Mouse (Mus musculus) brain, embryonic 14.5 days (tissue): ENCODE data around the gene Aanat.

ENCODE experiments used
- CTCF ChIP-seq: fragments of 200-500 bp; IDR thresholded peaks from 2 replicates; pipeline ENCODE4 v1.5.1; 2012; ENCODE audit warnings: inconsistent platforms, mild to moderate bottlenecking, moderate library complexity, borderline replicate concordance; ENCODE audit not compliant: insufficient read depth, insufficient read length; ENCODE audit errors: extremely low read depth
- POLR2A ChIP-seq: fragments of 200-500 bp; IDR thresholded peaks from 2 replicates; pipeline ENCODE4 v1.6.1; 2012; ENCODE audit warnings: mild to moderate bottlenecking, inconsistent platforms, borderline replicate concordance; ENCODE audit not compliant: poor library complexity, insufficient read depth, insufficient read length, severe bottlenecking; ENCODE audit errors: extremely low read depth

- TF ChIP-seq CTCF (no peak), POLR2A (no peak)
Observed at GRCm38 (mm10) chr11:116626299-116627071, 40.3 kb downstream of the Aanat start, which contains the start of gene Rhbdf2.
